Mouse (Mus musculus) neural tube, embryonic 14.5 days (tissue): ENCODE measurements around the gene Fancc. TPM values are rescaled to one million over a fixed set of nuclear protein-coding genes. Genes with fewer than 3 reads are reported as not detected.
"Not testable (repeated sequence)": the region's sequence is repeated elsewhere in the genome, so short reads cannot be mapped to it uniquely, and the experiment has no call there.

Source experiments
- ATAC-seq: fragments of 200-750 bp; cut with Nextera tagmentation; 2 replicates; pipeline ENCODE4 v1.8.0; 2017; ENCODE audit warnings: low read depth, mild to moderate bottlenecking, moderate TSS enrichment, moderate library complexity
- H3K27ac ChIP-seq: fragments of 300-500 bp; sonication (generic); 2 replicates; pipeline ENCODE4 v1.5.1; 2014; ENCODE audit warnings: low read depth, mild to moderate bottlenecking, control low read depth, low read length, moderate library complexity, mixed read lengths
- H3K27me3 ChIP-seq: fragments of 300-500 bp; sonication (generic); 2 replicates; pipeline ENCODE4 v1.6.1; 2014; ENCODE audit warnings: low read length; ENCODE audit not compliant: control insufficient read depth, insufficient read depth
- H3K36me3 ChIP-seq: fragments of 300-500 bp; sonication (generic); 2 replicates; pipeline ENCODE4 v1.6.1; 2014; ENCODE audit warnings: low read length, mixed read lengths; ENCODE audit not compliant: control insufficient read depth, insufficient read depth
- H3K4me1 ChIP-seq: fragments of 300-500 bp; sonication (generic); 2 replicates; pipeline ENCODE4 v1.6.1; 2014; ENCODE audit warnings: low read length; ENCODE audit not compliant: control insufficient read depth, insufficient read depth
- H3K4me2 ChIP-seq: fragments of 300-500 bp; sonication (generic); 2 replicates; pipeline ENCODE4 v1.6.1; 2014; ENCODE audit warnings: mild to moderate bottlenecking, low read depth, low read length, control low read depth
- H3K4me3 ChIP-seq: fragments of 300-500 bp; sonication (generic); 2 replicates; pipeline ENCODE4 v1.5.1; 2014; ENCODE audit warnings: low read depth, low read length, control low read depth, mixed read lengths
- H3K9ac ChIP-seq: fragments of 300-500 bp; sonication (generic); replicated peaks from 2 replicates; pipeline ENCODE4 v1.6.1; 2014; ENCODE audit warnings: low read depth, mild to moderate bottlenecking, control low read depth, low read length, mixed read lengths
- H3K9me3 ChIP-seq: fragments of 300-500 bp; sonication (generic); 2 replicates; pipeline ENCODE4 v1.6.1; 2016; ENCODE audit warnings: low read length; ENCODE audit not compliant: control insufficient read depth
- WGBS: fragments of 180-500 bp; shearing (Covaris S2); extraction: QIAGEN DNeasy Blood & Tissue Kit; methylation state at CpG from one replicate; pipeline ENCODE4 v1.1.7; 2014; 5-methylcytosine and 5-hydroxymethylcytosine counted together
- polyA plus RNA-seq: library from polyadenylated mRNA; unstranded; fragments of >200 nt; fragmentation: Nextera tagmentation; extraction: Ambion mirVana; gene quantifications from 2 replicates; pipeline ENCODE4 v1.2.1, GENCODE M21; 2014

Fancc gene
- polyA plus RNA-seq, 1 experiment from 2014 or later = 14.6 TPM

- H3K4me2 ChIP-seq = no peak overlapping the region
- no peaks in the 10 kb centered on the region for H3K36me3 ChIP-seq
- no peak for ATAC-seq
- no peaks in the 10 kb centered on the region for H3K4me1 ChIP-seq
- H3K27ac ChIP-seq = no peak overlapping the region
- H3K4me3 ChIP-seq = no peak overlapping the region
- 80% methylated on average over 6 of the region's 6 CpGs for WGBS
- no peaks in the 10 kb centered on the region for H3K27me3 ChIP-seq
- H3K9me3 ChIP-seq = no peaks in the 10 kb centered on the region
- H3K9ac ChIP-seq = no peak overlapping the region
Observed at GRCm38 (mm10) chr13:63445419-63445818, 51.7 kb downstream of the Fancc start.

- Histone ChIP-seq H3K9ac (no peak overlapping the region), H3K36me3 (no peaks in the 10 kb centered on the region), H3K4me2 (no peak overlapping the region), H3K27me3 (no peaks in the 10 kb centered on the region), H3K4me1 (no peaks in the 10 kb centered on the region), H3K4me3 (no peak overlapping the region), H3K27ac (no peak overlapping the region), H3K9me3 (no peaks in the 10 kb centered on the region)
- WGBS = 91% methylated on average over 3 of the region's 3 CpGs
- no peak for ATAC-seq
Observed at GRCm38 (mm10) chr13:63432759-63433158, 64.3 kb downstream of the Fancc start.

DNA sequence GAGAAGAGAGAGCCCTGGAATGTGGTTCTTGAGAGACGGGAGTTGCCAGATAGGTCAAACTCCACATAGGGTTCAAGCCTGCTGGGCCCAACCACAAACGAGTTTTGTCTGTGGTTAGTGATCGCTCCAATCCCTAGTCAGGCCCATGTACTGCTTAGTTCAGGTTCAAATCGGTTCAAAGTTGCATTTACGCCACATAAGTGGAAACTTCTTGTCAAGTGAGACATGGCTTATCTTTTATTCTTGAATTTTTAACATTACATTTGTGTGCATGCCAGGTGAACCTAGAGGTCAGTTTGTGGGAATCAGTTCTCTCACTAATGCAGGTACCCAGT lies 65.3 kb downstream of the Fancc start:
- Histone ChIP-seq H3K9ac (peak overlapping the region; percentile 63), H3K27me3 (no peaks in the 10 kb centered on the region), H3K4me2 (peak overlapping the region; percentile 53), H3K4me1 (no peaks in the 10 kb centered on the region), H3K9me3 (no peaks in the 10 kb centered on the region), H3K27ac (peak overlapping the region; percentile 91), H3K36me3 (no peaks in the 10 kb centered on the region), H3K4me3 (peak overlapping the region; percentile 61)
- ATAC-seq = no peak
- WGBS = 19% methylated on average over 5 of the region's 5 CpGs

DNA sequence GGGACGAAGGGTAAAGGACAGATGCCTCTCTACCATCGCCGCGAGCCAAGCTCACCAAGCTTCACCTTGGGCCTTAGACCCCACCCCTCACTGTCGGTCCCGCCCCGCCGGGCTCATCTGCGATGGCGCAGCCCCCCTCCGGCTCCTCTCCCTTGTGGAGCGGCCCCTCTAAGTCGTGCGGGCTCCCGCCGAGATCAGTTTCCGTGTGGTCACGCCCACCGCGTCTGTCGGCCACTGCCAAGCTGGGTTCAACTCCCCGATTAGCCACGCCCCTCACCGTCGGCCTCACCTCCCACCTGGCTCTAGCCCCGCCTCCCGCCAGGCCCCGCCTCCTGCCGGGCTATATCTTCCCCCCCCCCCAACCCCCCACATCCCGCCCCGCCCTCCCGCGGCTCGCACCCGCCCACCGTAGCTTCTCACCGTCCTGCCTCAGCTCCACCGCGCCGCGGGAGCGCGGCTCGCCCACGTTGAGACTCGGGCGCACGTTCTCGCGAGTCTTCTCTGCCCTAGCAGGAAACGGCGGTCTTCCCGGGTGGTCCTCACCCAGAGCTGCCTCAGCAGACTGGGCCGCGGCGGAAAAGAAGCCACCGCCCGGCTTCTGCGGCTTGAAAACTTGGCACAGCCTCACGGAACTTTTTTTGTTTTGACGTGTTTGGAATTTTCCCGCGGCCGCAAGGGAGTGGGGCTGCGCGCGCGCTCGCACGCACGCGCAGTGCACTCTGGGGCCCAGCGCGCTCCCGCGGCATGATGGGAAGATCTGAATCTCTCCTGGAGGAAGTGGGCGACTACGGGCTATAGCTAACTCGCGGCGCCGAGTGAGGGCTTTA lies 65.8 kb downstream of the Fancc start:
- peak overlapping the region; percentile 63 for H3K9ac ChIP-seq
- peak overlapping the region; percentile 53 for H3K4me2 ChIP-seq
- no peaks in the 10 kb centered on the region for H3K4me1 ChIP-seq
- peak overlapping the region; percentile 61 for H3K4me3 ChIP-seq
- H3K27ac ChIP-seq = peak overlapping the region; percentile 91
- no peaks in the 10 kb centered on the region for H3K27me3 ChIP-seq
- peak; percentile 96 for ATAC-seq
- no peaks in the 10 kb centered on the region for H3K36me3 ChIP-seq
- H3K9me3 ChIP-seq = no peaks in the 10 kb centered on the region
- under 1% methylated on average over 62 of the region's 82 CpGs for WGBS

DNA sequence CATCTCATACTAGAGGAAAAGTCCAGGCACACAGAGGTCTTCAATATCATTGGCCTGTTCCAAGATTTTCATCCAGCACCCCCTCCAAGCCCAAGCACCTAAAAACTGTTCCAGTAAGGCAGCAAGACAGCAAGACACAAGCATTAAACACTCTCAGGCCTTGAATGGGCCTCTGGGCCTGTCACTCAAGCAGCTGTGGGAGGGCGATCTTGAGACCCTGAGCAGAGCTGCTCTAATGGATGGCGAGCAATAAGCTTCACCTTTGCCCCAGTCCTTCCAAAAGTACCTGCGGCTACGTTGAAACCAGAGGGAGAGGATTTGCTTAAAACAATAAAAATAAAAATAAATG lies 66.4 kb downstream of the Fancc start:
- Histone ChIP-seq H3K9me3 (no peaks in the 10 kb centered on the region), H3K9ac (peak overlapping the region; percentile 63), H3K36me3 (no peaks in the 10 kb centered on the region), H3K4me3 (peak overlapping the region; percentile 61), H3K27ac (peak overlapping the region; percentile 91), H3K4me2 (peak overlapping the region; percentile 53), H3K4me1 (no peaks in the 10 kb centered on the region), H3K27me3 (no peaks in the 10 kb centered on the region)
- peak; percentile 73 for ATAC-seq
- WGBS = 1% methylated on average over 4 of the region's 4 CpGs

- no peaks in the 10 kb centered on the region for H3K9me3 ChIP-seq
- peak overlapping the region; percentile 53 for H3K4me2 ChIP-seq
- 69% methylated on average over 9 of the region's 9 CpGs for WGBS
- peak overlapping the region; percentile 61 for H3K4me3 ChIP-seq
- H3K27ac ChIP-seq = peak overlapping the region; percentile 91; the same call in 1 of the 2 replicates
- peak overlapping the region; percentile 63; the same call in 1 of the 2 replicates for H3K9ac ChIP-seq
- no peaks in the 10 kb centered on the region for H3K36me3 ChIP-seq
- no peaks in the 10 kb centered on the region for H3K27me3 ChIP-seq
- ATAC-seq = no peak; the same call in 1 of the 2 replicates
- no peaks in the 10 kb centered on the region for H3K4me1 ChIP-seq
Observed at GRCm38 (mm10) chr13:63430206-63430605, 66.9 kb downstream of the Fancc start.

DNA sequence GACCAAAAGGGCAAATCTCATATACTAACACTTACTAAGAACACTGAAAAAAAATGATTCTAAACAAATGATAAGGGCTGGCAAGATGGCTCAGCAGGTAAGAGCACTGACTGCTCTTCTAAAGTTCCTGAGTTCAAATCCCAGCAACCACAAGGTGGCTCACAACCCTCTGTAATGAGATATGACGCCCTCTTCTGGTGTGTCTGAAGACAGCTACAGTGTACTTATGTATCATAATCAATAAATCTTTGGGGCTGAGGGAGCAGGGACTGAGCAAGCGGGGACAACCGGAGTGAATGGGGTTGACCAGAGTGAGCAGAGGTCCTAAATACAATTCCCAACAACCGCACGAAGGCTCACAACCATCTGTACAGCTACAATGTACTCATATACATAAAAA lies 68.9 kb downstream of the Fancc start:
- H3K9me3 ChIP-seq, H3K4me2 ChIP-seq, H3K27ac ChIP-seq, H3K36me3 ChIP-seq, H3K27me3 ChIP-seq, H3K9ac ChIP-seq, H3K4me1 ChIP-seq, ATAC-seq, H3K4me3 ChIP-seq: not testable (repeated sequence)
- 92% methylated on average over 5 of the region's 5 CpGs for WGBS

DNA sequence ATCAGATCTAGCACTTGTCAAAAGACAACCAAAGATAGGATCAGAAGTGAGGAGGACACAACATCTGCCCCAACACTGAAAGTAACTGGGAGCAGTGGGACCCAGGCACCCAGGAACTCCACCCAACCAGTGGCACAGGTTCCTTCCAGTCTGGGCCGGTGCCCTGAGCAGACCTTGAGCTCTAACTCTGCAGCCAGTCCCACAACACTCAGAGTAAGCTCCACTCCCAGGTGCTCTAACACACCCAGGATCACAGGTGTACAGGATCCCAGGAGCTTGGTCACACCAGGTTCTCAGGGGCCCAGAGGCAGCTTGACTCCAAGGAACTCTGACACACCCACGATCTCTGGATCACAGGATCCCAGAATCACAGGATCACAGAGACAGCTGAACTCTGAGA lies 74.0 kb downstream of the Fancc start:
- no peak overlapping the region for H3K27ac ChIP-seq
- no peaks in the 10 kb centered on the region for H3K9me3 ChIP-seq
- 95% methylated on average over 2 of the region's 2 CpGs for WGBS
- no peaks in the 10 kb centered on the region for H3K36me3 ChIP-seq
- no peak overlapping the region for H3K9ac ChIP-seq
- ATAC-seq = no peak
- H3K4me3 ChIP-seq = no peak overlapping the region
- no peaks in the 10 kb centered on the region for H3K4me1 ChIP-seq
- H3K27me3 ChIP-seq = no peaks in the 10 kb centered on the region
- no peak overlapping the region for H3K4me2 ChIP-seq

DNA sequence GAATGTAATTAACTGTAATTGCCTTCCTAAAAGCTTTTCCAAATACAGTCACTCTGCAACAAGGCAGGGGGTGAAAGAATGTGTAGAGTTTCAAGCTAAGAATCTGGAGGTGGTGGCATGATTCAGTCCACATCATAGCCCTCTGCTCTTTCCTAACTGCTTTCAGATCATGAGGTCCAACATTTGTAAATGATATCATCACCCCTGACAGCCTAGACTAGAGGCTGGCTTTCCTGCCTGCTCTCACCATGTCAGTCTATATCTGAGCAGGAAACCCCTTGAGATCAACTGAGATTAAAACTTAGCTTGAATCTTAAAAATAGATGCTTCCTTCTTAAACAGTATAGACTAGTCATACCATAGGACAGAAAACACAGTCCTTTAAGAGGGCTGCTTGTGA lies 75.9 kb downstream of the Fancc start:
- Histone ChIP-seq H3K27ac (no peak overlapping the region), H3K9ac (no peak overlapping the region), H3K9me3 (no peaks in the 10 kb centered on the region), H3K36me3 (no peaks in the 10 kb centered on the region), H3K4me2 (no peak overlapping the region), H3K4me1 (no peaks in the 10 kb centered on the region), H3K27me3 (no peaks in the 10 kb centered on the region), H3K4me3 (no peak overlapping the region)
- no peak for ATAC-seq
